Mouse (Mus musculus): ENCODE measurements around the gene Arsb.
A peak's percentile ranks its signal among the peaks of the same experiment; 100 is the strongest.

Gene Arsb

DNA sequence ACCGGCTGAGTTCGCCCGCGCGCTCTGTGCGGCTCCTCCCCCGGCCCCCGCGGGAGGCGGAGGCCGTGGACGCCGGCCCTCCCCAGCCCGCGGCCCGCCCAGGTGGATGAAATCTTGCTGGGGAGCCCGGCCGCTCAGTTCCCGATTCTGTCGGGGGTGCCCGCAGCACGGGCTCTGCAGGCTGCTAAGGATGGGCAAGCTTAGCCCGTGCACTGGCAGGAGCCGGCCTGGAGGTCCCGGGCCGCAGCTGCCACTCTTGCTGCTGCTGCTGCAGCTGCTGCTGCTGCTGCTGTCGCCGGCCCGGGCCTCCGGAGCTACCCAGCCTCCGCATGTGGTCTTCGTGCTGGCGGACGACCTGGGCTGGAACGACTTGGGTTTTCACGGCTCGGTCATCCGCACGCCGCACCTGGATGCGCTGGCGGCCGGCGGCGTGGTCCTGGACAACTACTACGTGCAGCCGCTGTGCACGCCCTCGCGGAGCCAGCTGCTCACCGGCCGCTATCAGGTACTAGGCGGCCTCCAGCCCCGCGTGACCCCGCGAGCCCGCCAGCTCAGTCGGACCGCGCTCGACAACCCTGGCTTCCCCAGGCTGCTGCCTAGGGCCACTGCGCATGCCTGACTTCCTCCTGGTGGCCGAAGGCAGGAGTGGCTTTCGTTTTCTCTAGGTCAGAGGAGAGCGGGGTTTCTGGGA is at the start of gene Arsb:
Arsb (plus strand) TSS at position 43 of the 691 bp plus-strand sequence.
- peak; percentile 85 for DNase-seq (ENCODE audit: low read depth)

- no peak for DNase-seq (ENCODE audit: low read depth)
These were observed 49.5 kb upstream of the Arsb start for GRCm38 (mm10) chr13:93721916-93722315.

- no peak for DNase-seq (ENCODE audit: low read depth)
These were observed 48.0 kb upstream of the Arsb start for GRCm38 (mm10) chr13:93723455-93723854.

DNA sequence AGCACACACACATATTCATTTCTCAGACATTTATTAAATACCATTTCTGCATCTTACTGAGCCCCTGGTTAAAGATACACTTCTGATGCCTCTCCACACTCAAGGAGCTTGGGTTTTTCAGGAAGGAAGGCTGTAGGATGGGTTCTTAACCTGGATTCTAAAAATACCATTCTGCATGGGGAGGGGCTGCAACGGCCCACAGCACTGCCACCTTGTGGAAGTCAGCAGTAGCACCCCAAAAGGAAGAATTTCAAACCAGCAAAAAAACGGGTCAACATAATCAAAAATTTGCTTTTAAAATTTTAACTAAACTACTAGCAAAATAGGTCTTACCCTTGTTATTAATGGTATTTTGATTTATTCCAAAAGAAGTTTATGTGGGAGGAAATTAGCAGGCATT is 47.2 kb upstream of the Arsb start:
- peak; percentile 59 for DNase-seq (ENCODE audit: low read depth)

DNA sequence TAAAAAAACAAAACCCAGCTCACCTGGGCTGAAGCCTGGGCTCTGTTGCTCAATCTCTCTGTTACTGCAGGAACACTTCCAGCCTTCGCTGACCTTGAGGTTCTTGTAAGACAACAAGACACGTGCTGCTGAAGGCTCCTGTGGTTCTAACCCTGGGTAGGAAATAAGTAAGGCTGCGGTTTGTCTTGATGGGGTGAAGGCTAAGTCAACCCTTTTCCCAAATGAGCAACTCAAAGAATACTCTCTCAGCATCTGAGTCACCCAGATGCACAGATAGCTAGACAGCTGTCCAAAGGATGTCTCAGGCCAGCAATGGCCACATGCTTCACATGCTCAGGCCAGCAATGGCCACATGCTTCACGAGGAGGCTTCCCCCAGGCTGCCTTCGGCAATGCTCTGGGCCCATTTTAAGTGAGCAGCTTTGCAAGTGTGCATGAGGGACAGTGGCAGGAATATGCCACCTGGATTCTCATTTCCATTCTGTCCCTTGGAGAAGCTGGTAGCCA is 36.2 kb upstream of the Arsb start:
- DNase-seq (ENCODE audit: low read depth), result no peak

DNA sequence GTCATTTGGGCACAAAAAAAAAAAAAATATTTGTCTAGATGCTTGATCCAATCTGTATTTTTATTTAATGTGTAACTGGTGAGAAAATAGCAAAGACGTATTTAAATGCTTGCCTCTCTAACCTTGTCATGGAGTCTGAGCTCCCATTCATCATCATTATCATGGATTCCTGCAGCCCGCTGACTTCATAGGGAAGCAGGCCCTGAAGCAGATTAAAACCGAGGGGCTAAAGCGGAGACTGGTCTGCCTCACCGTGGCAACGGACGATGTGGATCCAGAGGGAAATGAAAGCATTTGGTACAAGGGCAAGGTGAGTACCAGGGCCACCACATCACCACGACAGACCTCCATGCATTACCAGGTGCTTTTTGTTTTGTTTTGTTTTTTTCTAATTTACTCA is 27.3 kb upstream of the Arsb start:
- no peak for DNase-seq (ENCODE audit: low read depth)

GRCm38 (mm10) chr13:93752597-93753400 is 18.6 kb upstream of the Arsb start:
- DNase-seq (ENCODE audit: low read depth), result no peak

DNA sequence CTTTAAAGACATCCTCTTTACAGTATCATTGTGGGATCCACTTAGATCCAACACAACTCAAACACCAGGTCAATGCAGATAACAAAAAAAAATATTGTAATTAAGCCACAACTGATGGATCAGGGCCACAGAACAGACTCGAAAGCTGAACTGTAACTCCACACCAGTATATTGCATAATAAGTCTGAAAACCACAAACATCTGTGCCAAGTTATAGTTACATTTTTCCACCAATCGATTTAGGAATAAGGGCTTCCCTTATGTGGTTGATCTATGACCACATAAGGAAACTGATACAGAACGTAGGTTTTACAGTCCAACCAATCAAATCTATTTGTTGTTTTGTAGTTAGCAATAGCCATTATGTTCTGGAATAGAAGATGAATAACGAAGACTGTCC is 16.3 kb upstream of the Arsb start:
- no peak for DNase-seq (ENCODE audit: low read depth)

DNA sequence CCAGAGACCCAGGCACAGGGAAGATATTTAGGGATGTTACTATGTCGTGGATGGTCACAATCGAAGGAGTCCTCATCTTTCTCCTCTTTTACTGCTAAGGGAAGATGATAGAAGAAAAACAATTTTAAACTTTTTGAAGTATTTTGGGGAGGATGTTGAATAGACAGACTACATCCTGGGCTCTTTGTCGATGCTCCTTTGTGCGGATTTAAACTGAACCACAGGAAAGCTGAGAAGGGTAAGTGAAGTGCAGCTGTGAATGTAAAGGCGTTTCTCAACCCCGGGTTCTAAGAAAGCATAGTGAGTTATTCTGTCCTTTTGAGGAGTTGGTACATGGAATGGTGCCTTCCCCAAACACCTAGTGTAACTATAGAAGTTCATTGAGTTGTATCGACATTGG is 14.8 kb upstream of the Arsb start:
- peak; percentile 63 for DNase-seq (ENCODE audit: low read depth)

DNA sequence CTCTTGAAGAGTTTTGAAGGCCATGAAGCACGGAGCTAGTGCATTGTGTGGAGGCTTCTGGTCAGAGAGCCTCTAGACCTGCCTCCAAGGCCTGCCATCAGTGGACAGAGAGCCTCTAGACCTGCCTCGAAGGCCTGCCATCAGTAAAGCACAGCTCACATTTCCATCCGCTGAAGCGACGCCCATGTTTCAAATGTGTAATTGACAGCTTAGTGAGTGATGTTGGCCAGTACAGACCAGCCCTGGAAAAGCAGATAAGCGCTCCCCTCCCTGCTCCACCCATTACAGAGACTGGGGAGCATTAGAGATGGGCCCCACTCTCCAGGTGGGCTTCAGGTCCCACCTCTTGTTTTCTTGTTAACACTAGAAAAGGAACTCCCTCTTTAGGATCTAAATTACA is 13.9 kb upstream of the Arsb start:
- no peak for DNase-seq (ENCODE audit: low read depth)

DNA sequence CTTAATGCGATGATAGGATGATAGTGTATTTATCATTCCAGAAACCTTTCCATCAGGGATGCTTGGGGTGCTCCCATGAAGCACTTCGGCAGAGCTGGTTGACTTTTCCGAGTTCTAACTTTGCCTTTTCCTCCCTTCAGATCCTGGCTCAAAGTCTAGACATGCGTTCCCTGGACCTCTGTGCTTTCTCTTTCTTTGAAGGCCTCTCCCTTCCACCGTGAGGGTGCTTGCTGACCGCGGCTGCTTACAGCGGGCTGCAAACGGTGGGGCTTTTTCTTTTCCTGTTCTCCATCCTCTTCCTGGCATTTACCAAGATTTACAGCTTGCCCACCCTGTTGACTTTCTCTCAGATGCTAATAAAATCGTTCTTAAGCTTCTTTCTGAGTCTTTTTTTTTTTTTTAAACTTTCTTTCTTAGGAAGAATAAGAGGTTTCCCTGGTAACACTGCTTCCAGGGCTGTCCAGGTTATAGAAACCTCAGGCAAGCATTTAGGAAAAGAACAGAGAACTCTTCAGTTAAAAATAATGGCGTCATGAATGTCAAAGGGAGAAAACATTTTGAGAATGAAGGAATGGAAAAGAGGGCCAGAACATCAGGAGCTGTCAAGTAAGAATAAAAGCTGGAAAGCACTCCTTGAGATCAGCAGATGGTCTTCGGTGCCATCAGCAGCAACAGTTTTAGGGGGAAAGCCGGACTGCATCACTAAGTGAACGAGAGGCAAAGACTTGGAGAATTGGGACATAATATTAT is 13.1 kb upstream of the Arsb start:
- DNase-seq (ENCODE audit: low read depth), result no peak

DNA sequence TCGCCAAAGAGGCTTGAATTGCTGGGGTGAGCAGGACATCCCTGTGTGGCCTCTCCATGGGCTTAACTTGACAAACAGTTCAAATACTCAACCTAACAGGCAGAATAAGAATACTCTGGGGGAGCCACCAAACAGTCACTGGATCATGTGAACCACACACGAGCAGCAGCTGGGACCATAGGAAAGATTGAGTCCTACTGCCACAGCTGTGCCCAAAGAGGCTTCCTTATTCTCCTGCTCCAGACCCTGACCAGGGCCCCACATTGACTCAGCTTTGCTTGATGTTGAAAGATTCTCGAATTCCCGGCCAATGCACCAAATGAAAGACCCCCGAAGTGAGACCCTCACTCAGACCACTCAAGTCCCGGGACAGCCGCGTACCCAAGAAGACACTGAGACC is 9.6 kb upstream of the Arsb start:
- DNase-seq (ENCODE audit: low read depth), result no peak

DNA sequence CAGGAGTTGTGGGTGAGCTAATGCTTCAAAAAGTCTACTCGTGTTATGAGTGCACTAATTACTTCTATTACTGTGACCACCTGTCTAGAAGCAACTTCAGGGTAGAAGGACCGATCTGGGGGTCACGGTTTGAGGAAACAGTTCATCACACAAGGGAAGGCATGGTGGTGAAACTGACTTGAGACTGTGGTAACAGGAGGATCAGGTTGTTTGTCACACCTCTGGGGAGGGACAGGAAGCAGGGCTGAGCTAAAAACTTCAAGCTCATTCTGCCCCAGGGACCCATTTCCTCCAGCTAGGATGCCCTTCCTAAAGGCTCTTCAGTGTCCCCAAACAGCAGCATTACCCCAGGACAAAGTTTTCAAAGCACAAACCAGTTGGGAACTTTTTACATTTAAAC is 8.6 kb upstream of the Arsb start:
- peak; percentile 57 for DNase-seq (ENCODE audit: low read depth)

- DNase-seq (ENCODE audit: low read depth), result no peak
These were observed 7.0 kb upstream of the Arsb start for GRCm38 (mm10) chr13:93764321-93764973.

- DNase-seq (ENCODE audit: low read depth), result peak; percentile 66
These were observed 321 bp upstream of the Arsb start for GRCm38 (mm10) chr13:93771031-93771587.

DNA sequence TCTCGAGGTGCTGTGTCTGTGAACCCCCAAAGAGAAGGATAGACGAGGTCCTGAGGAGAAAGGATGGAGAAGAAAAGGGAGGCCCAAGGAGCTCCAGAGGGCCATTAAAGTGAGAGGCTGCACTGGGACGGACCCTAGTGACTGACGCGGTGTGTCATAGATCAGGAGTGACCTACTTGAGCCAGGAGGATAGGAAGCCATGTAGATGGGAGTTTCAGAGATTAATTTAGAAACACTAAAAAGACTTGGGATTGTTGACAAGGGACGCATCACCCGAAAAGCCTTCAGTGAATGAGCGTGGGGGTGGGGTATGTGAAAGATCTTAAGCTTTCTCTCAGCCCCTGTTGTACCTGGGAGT is 828 bp downstream of the Arsb start:
- DNase-seq (ENCODE audit: low read depth), result no peak

GRCm38 (mm10) chr13:93772861-93773260 is 1.4 kb downstream of the Arsb start:
- DNase-seq (ENCODE audit: low read depth), result no peak

GRCm38 (mm10) chr13:93773704-93774315 is 2.4 kb downstream of the Arsb start:
- DNase-seq (ENCODE audit: low read depth), result no peak

GRCm38 (mm10) chr13:93782823-93783222 is 11.4 kb downstream of the Arsb start:
- no peak for DNase-seq (ENCODE audit: low read depth)

- DNase-seq (ENCODE audit: low read depth), result peak; percentile 68
These were observed 13.9 kb downstream of the Arsb start for GRCm38 (mm10) chr13:93785329-93785728.

GRCm38 (mm10) chr13:93786051-93786450 is 14.6 kb downstream of the Arsb start:
- DNase-seq (ENCODE audit: low read depth), result no peak
